Mouse (Mus musculus): Measurements from ENCODE around the gene Negr1. TPM values are rescaled to one million over a fixed set of nuclear protein-coding genes. Genes with fewer than 3 reads are reported as not detected.

Gene Negr1
- total and polyA plus RNA-seq, 2 experiments from 2014 or later = 51.2 to 97.4 TPM

- Histone ChIP-seq H3K4me3 (ENCODE audit: low read length) (no peak overlapping the region), H3K4me2 (ENCODE audit: low read depth, low read length) (no peak overlapping the region), H3K27me3 (ENCODE audit: insufficient read depth, low read length) (no peaks in the 10 kb centered on the region), H3K9ac (replicated peaks; ENCODE audit: low read length) (no peak overlapping the region), H3K36me3 (ENCODE audit: insufficient read depth, low read length) (no peaks in the 10 kb centered on the region), H3K9me3 (ENCODE audit: low read length) (no peaks in the 10 kb centered on the region), H3K27ac (no peak overlapping the region), H3K4me1 (ENCODE audit: insufficient read depth, low read length) (no peaks in the 10 kb centered on the region)
- ATAC-seq (no peak), DNase-seq (ENCODE audit: low spot score) (no peak)
- WGBS = 82% methylated on average over 3 of the region's 3 CpGs
- TF ChIP-seq CTCF (IDR thresholded peaks at IDR 0.05; ENCODE audit: low read depth) = no peak
Observed at GRCm38 (mm10) chr3:156606846-156607245, 45.3 kb downstream of the Negr1 start.

- Histone ChIP-seq H3K4me1 (ENCODE audit: insufficient read depth, low read length) (no peaks in the 10 kb centered on the region), H3K27ac (no peak overlapping the region), H3K4me2 (ENCODE audit: low read depth, low read length) (no peak overlapping the region), H3K36me3 (ENCODE audit: insufficient read depth, low read length) (no peaks in the 10 kb centered on the region), H3K9me3 (ENCODE audit: low read length) (no peaks in the 10 kb centered on the region), H3K9ac (replicated peaks; ENCODE audit: low read length) (no peak overlapping the region), H3K4me3 (ENCODE audit: low read length) (no peak overlapping the region), H3K27me3 (ENCODE audit: insufficient read depth, low read length) (no peaks in the 10 kb centered on the region)
- 96% methylated on average over 2 of the region's 2 CpGs for WGBS
- ATAC-seq (no peak), DNase-seq (ENCODE audit: low spot score) (no peak)
- TF ChIP-seq CTCF (IDR thresholded peaks at IDR 0.05; ENCODE audit: low read depth) = no peak
Observed at GRCm38 (mm10) chr3:156619921-156620320, 58.3 kb downstream of the Negr1 start.

- TF ChIP-seq CTCF (IDR thresholded peaks at IDR 0.05; ENCODE audit: low read depth) = no peak
- H3K36me3 ChIP-seq (ENCODE audit: insufficient read depth, low read length) = no peaks in the 10 kb centered on the region
- ATAC-seq (no peak), DNase-seq (ENCODE audit: low spot score) (peak; percentile 9)
- no peak overlapping the region for H3K4me2 ChIP-seq (ENCODE audit: low read depth, low read length)
- no peaks in the 10 kb centered on the region for H3K4me1 ChIP-seq (ENCODE audit: insufficient read depth, low read length)
- WGBS = 19% methylated on average over 2 of the region's 2 CpGs
- H3K9ac ChIP-seq (replicated peaks; ENCODE audit: low read length) = no peak overlapping the region
- no peak overlapping the region for H3K27ac ChIP-seq
- H3K9me3 ChIP-seq (ENCODE audit: low read length) = no peaks in the 10 kb centered on the region
- no peaks in the 10 kb centered on the region for H3K27me3 ChIP-seq (ENCODE audit: insufficient read depth, low read length)
- H3K4me3 ChIP-seq (ENCODE audit: low read length) = no peak overlapping the region
Observed at GRCm38 (mm10) chr3:156628594-156628993, 67.0 kb downstream of the Negr1 start.

- no peak for TF ChIP-seq CTCF (IDR thresholded peaks at IDR 0.05; ENCODE audit: low read depth)
- 37% methylated on average over 3 of the region's 3 CpGs for WGBS
- Histone ChIP-seq H3K27ac (no peak overlapping the region), H3K36me3 (ENCODE audit: insufficient read depth, low read length) (no peaks in the 10 kb centered on the region), H3K27me3 (ENCODE audit: insufficient read depth, low read length) (no peaks in the 10 kb centered on the region), H3K4me3 (ENCODE audit: low read length) (no peak overlapping the region), H3K9me3 (ENCODE audit: low read length) (no peaks in the 10 kb centered on the region), H3K4me2 (ENCODE audit: low read depth, low read length) (no peak overlapping the region), H3K4me1 (ENCODE audit: insufficient read depth, low read length) (no peaks in the 10 kb centered on the region), H3K9ac (replicated peaks; ENCODE audit: low read length) (no peak overlapping the region)
- ATAC-seq (no peak), DNase-seq (ENCODE audit: low spot score) (no peak)
Observed at GRCm38 (mm10) chr3:156632942-156633341, 71.3 kb downstream of the Negr1 start.

- H3K4me1 ChIP-seq (ENCODE audit: insufficient read depth, low read length) = no peaks in the 10 kb centered on the region
- WGBS = 63% methylated on average over 3 of the region's 3 CpGs
- no peak for TF ChIP-seq CTCF (IDR thresholded peaks at IDR 0.05; ENCODE audit: low read depth)
Observed at GRCm38 (mm10) chr3:156639382-156639781, 77.8 kb downstream of the Negr1 start.

GRCm38 (mm10) chr3:156643710-156644363 lies 82.2 kb downstream of the Negr1 start:
- Histone ChIP-seq H3K9me3 (ENCODE audit: low read length) (no peaks in the 10 kb centered on the region), H3K27me3 (ENCODE audit: insufficient read depth, low read length) (no peaks in the 10 kb centered on the region), H3K4me1 (ENCODE audit: insufficient read depth, low read length) (no peaks in the 10 kb centered on the region), H3K9ac (replicated peaks; ENCODE audit: low read length) (no peak overlapping the region), H3K4me3 (ENCODE audit: low read length) (no peak overlapping the region), H3K27ac (no peak overlapping the region), H3K36me3 (ENCODE audit: insufficient read depth, low read length) (no peaks in the 10 kb centered on the region), H3K4me2 (ENCODE audit: low read depth, low read length) (no peak overlapping the region)
- TF ChIP-seq CTCF (IDR thresholded peaks at IDR 0.05; ENCODE audit: low read depth) = peak; percentile 62
- 79% methylated on average over 3 of the region's 3 CpGs for WGBS
- ATAC-seq = no peak
- DNase-seq (ENCODE audit: low spot score) = peak; percentile 68

More at GRCm38 (mm10) chr3:156639382-156639781, 77.8 kb downstream of the Negr1 start:
- Histone ChIP-seq H3K36me3 (ENCODE audit: insufficient read depth, low read length) (no peaks in the 10 kb centered on the region), H3K9me3 (ENCODE audit: low read length) (no peaks in the 10 kb centered on the region), H3K27me3 (ENCODE audit: insufficient read depth, low read length) (no peaks in the 10 kb centered on the region), H3K4me2 (ENCODE audit: low read depth, low read length) (no peak overlapping the region), H3K9ac (replicated peaks; ENCODE audit: low read length) (no peak overlapping the region), H3K27ac (no peak overlapping the region), H3K4me3 (ENCODE audit: low read length) (no peak overlapping the region)
- DNase-seq (ENCODE audit: low spot score) (no peak), ATAC-seq (no peak)

- H3K36me3 ChIP-seq (ENCODE audit: insufficient read depth, low read length) = no peaks in the 10 kb centered on the region
- whole genome bisulfite sequencing = 70% methylated on average over 3 of the region's 3 CpGs
- H3K4me2 ChIP-seq (ENCODE audit: low read depth, low read length) = no peak overlapping the region
- H3K4me3 ChIP-seq (ENCODE audit: low read length) = no peak overlapping the region
- no peak overlapping the region for H3K9ac ChIP-seq (replicated peaks; ENCODE audit: low read length)
- TF ChIP-seq CTCF (IDR thresholded peaks at IDR 0.05; ENCODE audit: low read depth) = no peak
- ATAC-seq = no peak
- H3K4me1 ChIP-seq (ENCODE audit: insufficient read depth, low read length) = no peaks in the 10 kb centered on the region
- no peaks in the 10 kb centered on the region for H3K9me3 ChIP-seq (ENCODE audit: low read length)
- DNase-seq (ENCODE audit: low spot score) = no peak
- no peak overlapping the region for H3K27ac ChIP-seq
- H3K27me3 ChIP-seq (ENCODE audit: insufficient read depth, low read length) = no peaks in the 10 kb centered on the region
Observed at GRCm38 (mm10) chr3:156648378-156648777, 86.8 kb downstream of the Negr1 start.
